Mouse (Mus musculus) spleen, adult 2 months (tissue): ENCODE data around the gene Morc3.

Source experiments
- CTCF ChIP-seq: fragments of 200-500 bp; IDR thresholded peaks from 2 replicates; pipeline ENCODE4 v1.5.1; 2011; ENCODE audit warnings: mild to moderate bottlenecking, inconsistent platforms; ENCODE audit not compliant: insufficient read depth, insufficient read length, insufficient replicate concordance; ENCODE audit errors: extremely low read depth
- POLR2A ChIP-seq: fragments of 200-500 bp; IDR thresholded peaks from 2 replicates; pipeline ENCODE4 v1.6.1; 2011; ENCODE audit warnings: low read depth, low read length, inconsistent platforms

GRCm38 (mm10) chr16:93818691-93819324 lies 13.1 kb upstream of the Morc3 start:
- no peak for TF ChIP-seq CTCF
- 0 out of 2 replicates have a peak, but pooled peaks have one; percentile 26 for TF ChIP-seq POLR2A
